Mouse (Mus musculus) G1E (cell line): ENCODE data around the gene Zfx. TPM values are rescaled to one million over a fixed set of nuclear protein-coding genes. Genes with fewer than 3 reads are reported as not detected.

ENCODE experiments used
- ATAC-seq: 2 replicates; pipeline ENCODE4 v1.8.0; 2016; ENCODE audit warnings: mild to moderate bottlenecking; ENCODE audit not compliant: insufficient number of reproducible peaks, poor library complexity, low FRiP score, severe bottlenecking; ENCODE audit errors: extremely low read depth
- DNase-seq: peaks from one replicate; pipeline ENCODE4 v3.0.0; 2012; ENCODE audit warnings: low spot score
- H3K27me3 ChIP-seq: 2 replicates; pipeline ENCODE4 v1.6.1; 2012; ENCODE audit warnings: mild to moderate bottlenecking, low read length, inconsistent platforms; ENCODE audit not compliant: insufficient read depth
- H3K36me3 ChIP-seq: replicated peaks from 2 replicates; pipeline ENCODE3; 2012; ENCODE audit warnings: mild to moderate bottlenecking, inconsistent platforms
- H3K4me1 ChIP-seq: 2 replicates; pipeline ENCODE4 v1.6.1; 2012; ENCODE audit warnings: low read depth, low read length, inconsistent platforms, mixed read lengths; ENCODE audit not compliant: insufficient read depth
- H3K4me3 ChIP-seq: 2 replicates; pipeline ENCODE4 v1.5.1; 2012; ENCODE audit warnings: low read depth, mild to moderate bottlenecking, inconsistent platforms, low read length, moderate library complexity, mixed read lengths
- H3K9me3 ChIP-seq: replicated peaks from 2 replicates; pipeline ENCODE4 v1.6.1; 2012; ENCODE audit warnings: inconsistent platforms
- CTCF ChIP-seq: IDR thresholded peaks from 2 replicates; pipeline ENCODE4 v1.5.1; 2012; ENCODE audit warnings: low read depth, low read length, inconsistent platforms, mixed read lengths
- GATA1 ChIP-seq: IDR thresholded peaks from 2 replicates; pipeline ENCODE4 v1.6.1; 2012; ENCODE audit warnings: borderline replicate concordance, low read length, inconsistent platforms, mixed read lengths
- GATA2 ChIP-seq: IDR thresholded peaks from 2 replicates; pipeline ENCODE4 v1.6.1; 2012; ENCODE audit warnings: low read depth, low read length, inconsistent platforms, borderline replicate concordance
- POLR2AphosphoS5 ChIP-seq: IDR thresholded peaks from 2 replicates; pipeline ENCODE4 v1.6.1; 2012; ENCODE audit warnings: low read depth, low read length, inconsistent platforms; ENCODE audit not compliant: insufficient replicate concordance
- TAL1 ChIP-seq: conservative IDR thresholded peaks from 2 replicates; pipeline ENCODE4 v1.6.1; 2012; ENCODE audit warnings: low read depth, low read length, inconsistent platforms, mixed read lengths
- polyA plus RNA-seq: library from polyadenylated mRNA; stranded (reverse); fragments of >175 nt; gene quantifications from 2 replicates; pipeline ENCODE4 v1.2.3, GENCODE M21; 2012
- total RNA-seq, 2 experiments: library from RNA; stranded (forward) in 1 of 2; stranded (reverse) in 1 of 2; fragments of 200-1000 nt in 1 of 2; fragments of >200 nt in 1 of 2; fragmentation: Nextera tagmentation in 1 of 2; gene quantifications; 2 replicates each; pipeline ENCODE4 v1.2.3; 2014 to 2017

Gene Zfx
- total and polyA plus RNA-seq, 3 experiments, result 2.0 to 60.7 (median 49.4) TPM

GRCm38 (mm10) chrX:94047381-94047780 is 76.1 kb downstream of the Zfx start:
- Histone ChIP-seq H3K4me3 (no peak overlapping the region), H3K9me3 (no peaks in the 10 kb centered on the region), H3K36me3 (no peaks in the 10 kb centered on the region), H3K27me3 (no peaks in the 10 kb centered on the region), H3K4me1 (no peaks in the 10 kb centered on the region)
- TF ChIP-seq CTCF (no peak), TAL1 (no peak), POLR2AphosphoS5 (no peak), GATA2 (no peak), GATA1 (no peak)
- ATAC-seq (no peak), DNase-seq (no peak)

GRCm38 (mm10) chrX:94032937-94033336 is 90.6 kb downstream of the Zfx start:
- ATAC-seq (no peak), DNase-seq (peak; percentile 27)
- no peak overlapping the region for H3K4me3 ChIP-seq
- no peaks in the 10 kb centered on the region for H3K27me3 ChIP-seq
- TF ChIP-seq GATA1 (no peak), CTCF (no peak), TAL1 (no peak), GATA2 (no peak), POLR2AphosphoS5 (no peak)
- no peaks in the 10 kb centered on the region for H3K9me3 ChIP-seq
- no peaks in the 10 kb centered on the region for H3K36me3 ChIP-seq
- H3K4me1 ChIP-seq, result peaks cover 3% of the 10 kb centered on the region; the same call in 1 of the 2 replicates

GRCm38 (mm10) chrX:94030081-94030480 is 93.4 kb downstream of the Zfx start:
- DNase-seq (no peak), ATAC-seq (no peak)
- Histone ChIP-seq H3K9me3 (no peaks in the 10 kb centered on the region), H3K36me3 (no peaks in the 10 kb centered on the region), H3K27me3 (no peaks in the 10 kb centered on the region), H3K4me3 (no peak overlapping the region), H3K4me1 (peaks cover 3% of the 10 kb centered on the region; the same call in 1 of the 2 replicates)
- TF ChIP-seq GATA1 (no peak), POLR2AphosphoS5 (no peak), TAL1 (no peak), GATA2 (no peak), CTCF (no peak)

Other genes with a start within 250 kb of the Zfx start
- not detected in 2 replicates for gene AU015836, start 155.0 kb downstream of the Zfx start, total RNA-seq (2014; fragmentation: Nextera tagmentation)
- gene AU015836, start 155.0 kb downstream of the Zfx start, total RNA-seq (2017), result not detected in 2 replicates
- gene AU015836, start 155.0 kb downstream of the Zfx start, polyA plus RNA-seq, result not detected in 2 replicates
- 387 and 408 TPM in 2 replicates for gene Eif2s3x, start 89.2 kb upstream of the Zfx start, total RNA-seq (2014; fragmentation: Nextera tagmentation)
- 239 and 275 TPM in 2 replicates for gene Eif2s3x, start 89.2 kb upstream of the Zfx start, total RNA-seq (2017)
- 21.0 and 31.9 TPM in 2 replicates for gene Eif2s3x, start 89.2 kb upstream of the Zfx start, polyA plus RNA-seq
- gene Klhl15, start 110.9 kb upstream of the Zfx start, total RNA-seq (2014; fragmentation: Nextera tagmentation), result 22.3 and 28.5 TPM in 2 replicates
- 14.8 and 18.7 TPM in 2 replicates for gene Klhl15, start 110.9 kb upstream of the Zfx start, total RNA-seq (2017)
- 54.2 and 67.0 TPM in 2 replicates for gene Klhl15, start 110.9 kb upstream of the Zfx start, polyA plus RNA-seq
- gene Fam90a1b, start 243.1 kb upstream of the Zfx start, total RNA-seq (2014; fragmentation: Nextera tagmentation), result not detected in 2 replicates
- 0.06 and 0.16 TPM in 2 replicates for gene Fam90a1b, start 243.1 kb upstream of the Zfx start, total RNA-seq (2017)
- not detected in 2 replicates for gene Fam90a1b, start 243.1 kb upstream of the Zfx start, polyA plus RNA-seq
- 29.9 and 45.1 TPM in 2 replicates for gene Apoo, start 243.4 kb upstream of the Zfx start, total RNA-seq (2014; fragmentation: Nextera tagmentation)
- 28.2 and 29.8 TPM in 2 replicates for gene Apoo, start 243.4 kb upstream of the Zfx start, total RNA-seq (2017)
- 0.69 and 1.5 TPM in 2 replicates for gene Apoo, start 243.4 kb upstream of the Zfx start, polyA plus RNA-seq